Mouse (Mus musculus) forebrain, embryonic 15.5 days (tissue): ENCODE data around the gene Ifnk. TPM values are rescaled to one million over a fixed set of nuclear protein-coding genes. Genes with fewer than 3 reads are reported as not detected.

Experiments used
- ATAC-seq: fragments of 200-750 bp; cut with Nextera tagmentation; replicated peaks from 2 replicates; pipeline ENCODE4 v1.8.0; 2017; ENCODE audit warnings: mild to moderate bottlenecking, moderate TSS enrichment, moderate library complexity
- H3K27ac ChIP-seq: fragments of 300-500 bp; sonication (generic); replicated peaks from 2 replicates; pipeline ENCODE4 v1.5.1; 2015; ENCODE audit warnings: mild to moderate bottlenecking, inconsistent platforms
- H3K27me3 ChIP-seq: fragments of 300-500 bp; sonication (generic); 2 replicates; pipeline ENCODE4 v1.6.1; 2015; ENCODE audit warnings: inconsistent platforms
- H3K36me3 ChIP-seq: fragments of 300-500 bp; sonication (generic); 2 replicates; pipeline ENCODE4 v1.6.1; 2015; ENCODE audit warnings: mild to moderate bottlenecking, inconsistent platforms
- H3K4me1 ChIP-seq: fragments of 300-500 bp; sonication (generic); 2 replicates; pipeline ENCODE4 v1.6.1; 2015; ENCODE audit warnings: inconsistent platforms
- H3K4me2 ChIP-seq: fragments of 300-500 bp; sonication (generic); replicated peaks from 2 replicates; pipeline ENCODE4 v1.6.1; 2015; ENCODE audit warnings: mild to moderate bottlenecking, inconsistent platforms
- H3K4me3 ChIP-seq: fragments of 300-500 bp; sonication (generic); 2 replicates; pipeline ENCODE4 v1.5.1; 2015; ENCODE audit warnings: mild to moderate bottlenecking, inconsistent platforms
- H3K9ac ChIP-seq: fragments of 300-500 bp; sonication (generic); replicated peaks from 2 replicates; pipeline ENCODE4 v1.6.1; 2015; ENCODE audit warnings: mild to moderate bottlenecking, inconsistent platforms
- H3K9me3 ChIP-seq: fragments of 300-500 bp; sonication (generic); 2 replicates; pipeline ENCODE4 v1.6.1; 2016; ENCODE audit warnings: inconsistent platforms
- WGBS: fragments of 180-500 bp; shearing (Covaris S2); methylation state at CpG from one replicate; pipeline ENCODE4 v1.1.7; 2015; ENCODE audit warnings: mixed read lengths; 5-methylcytosine and 5-hydroxymethylcytosine counted together
- polyA plus RNA-seq: library from polyadenylated mRNA; unstranded; fragments of >200 nt; fragmentation: Nextera tagmentation; extraction: Ambion mirVana; gene quantifications from 2 replicates; pipeline ENCODE4 v1.2.1, GENCODE M21; 2015

Ifnk gene
- polyA plus RNA-seq, result 0.22 TPM in 1 of 2 replicates, not detected in the other

- Histone ChIP-seq H3K9me3 (no peaks in the 10 kb centered on the region), H3K4me3 (no peak within 1 kb of the TSS), H3K27me3 (no peaks in the 10 kb centered on the region), H3K9ac (no peak within 1 kb of the TSS), H3K27ac (no peak within 1 kb of the TSS), H3K4me2 (no peak within 1 kb of the TSS), H3K4me1 (peaks cover 13% of the 10 kb centered on the region), H3K36me3 (no peaks in the 10 kb centered on the region)
- no peak for ATAC-seq
- WGBS, result 86% methylated on average over 4 of the region's 4 CpGs
Observed at GRCm38 (mm10) chr4:35151756-35152155, at the start of gene Ifnk. Ifnk (plus strand) TSS chr4:35152056.

- Histone ChIP-seq H3K4me2 (no peak overlapping the region), H3K36me3 (no peaks in the 10 kb centered on the region), H3K9ac (no peak overlapping the region), H3K27me3 (no peaks in the 10 kb centered on the region), H3K9me3 (no peaks in the 10 kb centered on the region), H3K4me1 (peaks cover 4% of the 10 kb centered on the region; the same call in 1 of the 2 replicates), H3K4me3 (no peak overlapping the region), H3K27ac (no peak overlapping the region)
- ATAC-seq, result no peak
- 78% methylated on average over 14 of the region's 14 CpGs for WGBS
Observed at GRCm38 (mm10) chr4:35105115-35105773, 46.6 kb upstream of the Ifnk start.

GRCm38 (mm10) chr4:35112452-35112851 lies 39.4 kb upstream of the Ifnk start:
- WGBS, result 92% methylated on average over 4 of the region's 4 CpGs
- Histone ChIP-seq H3K36me3 (no peaks in the 10 kb centered on the region), H3K4me3 (no peak overlapping the region), H3K9me3 (no peaks in the 10 kb centered on the region), H3K27me3 (no peaks in the 10 kb centered on the region), H3K9ac (no peak overlapping the region), H3K4me2 (no peak overlapping the region), H3K4me1 (no peaks in the 10 kb centered on the region), H3K27ac (no peak overlapping the region)
- no peak for ATAC-seq

GRCm38 (mm10) chr4:35113516-35114248 lies 38.2 kb upstream of the Ifnk start:
- WGBS, result 83% methylated on average over 13 of the region's 13 CpGs
- ATAC-seq, result no peak
- H3K27me3 ChIP-seq, result no peaks in the 10 kb centered on the region
- H3K4me3 ChIP-seq, result no peak overlapping the region
- H3K4me1 ChIP-seq, result no peaks in the 10 kb centered on the region
- no peaks in the 10 kb centered on the region for H3K9me3 ChIP-seq
- no peak overlapping the region for H3K27ac ChIP-seq
- no peaks in the 10 kb centered on the region for H3K36me3 ChIP-seq
- no peak overlapping the region for H3K4me2 ChIP-seq
- H3K9ac ChIP-seq, result no peak overlapping the region

- H3K4me3 ChIP-seq, result no peak overlapping the region
- H3K27ac ChIP-seq, result no peak overlapping the region
- no peak overlapping the region for H3K4me2 ChIP-seq
- no peak for ATAC-seq
- no peak overlapping the region for H3K9ac ChIP-seq
- H3K27me3 ChIP-seq, result no peaks in the 10 kb centered on the region
- H3K36me3 ChIP-seq, result no peaks in the 10 kb centered on the region
- 85% methylated on average over 2 of the region's 2 CpGs for WGBS
- H3K9me3 ChIP-seq, result no peaks in the 10 kb centered on the region
- no peaks in the 10 kb centered on the region for H3K4me1 ChIP-seq
Observed at GRCm38 (mm10) chr4:35114950-35115349, 36.9 kb upstream of the Ifnk start.

- WGBS, result 13% methylated on average over 6 of the region's 6 CpGs
- 0 out of 2 replicates have a peak, but pooled peaks have one; percentile 38 for ATAC-seq
- Histone ChIP-seq H3K4me3 (no peak overlapping the region), H3K27ac (no peak overlapping the region), H3K27me3 (no peaks in the 10 kb centered on the region), H3K9ac (no peak overlapping the region), H3K4me1 (peaks cover 4% of the 10 kb centered on the region), H3K4me2 (no peak overlapping the region), H3K36me3 (no peaks in the 10 kb centered on the region), H3K9me3 (no peaks in the 10 kb centered on the region)
Observed at GRCm38 (mm10) chr4:35115933-35116332, 35.9 kb upstream of the Ifnk start.

- Histone ChIP-seq H3K4me1 (peaks cover 16% of the 10 kb centered on the region), H3K9ac (no peak overlapping the region), H3K9me3 (no peaks in the 10 kb centered on the region), H3K4me2 (no peak overlapping the region), H3K4me3 (no peak overlapping the region), H3K27ac (no peak overlapping the region), H3K36me3 (no peaks in the 10 kb centered on the region), H3K27me3 (no peaks in the 10 kb centered on the region)
- no peak for ATAC-seq
- WGBS, result 85% methylated on average over 3 of the region's 3 CpGs
Observed at GRCm38 (mm10) chr4:35117144-35117543, 34.7 kb upstream of the Ifnk start.

GRCm38 (mm10) chr4:35118851-35119250 lies 33.0 kb upstream of the Ifnk start:
- Histone ChIP-seq H3K27ac (no peak overlapping the region), H3K4me3 (no peak overlapping the region), H3K36me3 (no peaks in the 10 kb centered on the region), H3K9me3 (no peaks in the 10 kb centered on the region), H3K27me3 (no peaks in the 10 kb centered on the region), H3K4me1 (peaks cover 24% of the 10 kb centered on the region), H3K4me2 (no peak overlapping the region), H3K9ac (no peak overlapping the region)
- no peak for ATAC-seq
- 89% methylated on average over 2 of the region's 2 CpGs for WGBS

- Histone ChIP-seq H3K36me3 (no peaks in the 10 kb centered on the region), H3K27me3 (no peaks in the 10 kb centered on the region), H3K9ac (no peak overlapping the region), H3K4me2 (no peak overlapping the region), H3K4me3 (no peak overlapping the region), H3K27ac (no peak overlapping the region), H3K9me3 (no peaks in the 10 kb centered on the region), H3K4me1 (peaks cover 31% of the 10 kb centered on the region)
- no peak for ATAC-seq
- WGBS, result 45% methylated on average over 4 of the region's 4 CpGs
Observed at GRCm38 (mm10) chr4:35120159-35120558, 31.7 kb upstream of the Ifnk start.

- Histone ChIP-seq H3K9me3 (no peaks in the 10 kb centered on the region), H3K4me3 (no peak overlapping the region), H3K36me3 (no peaks in the 10 kb centered on the region), H3K27ac (no peak overlapping the region), H3K4me1 (peaks cover 36% of the 10 kb centered on the region), H3K27me3 (no peaks in the 10 kb centered on the region), H3K9ac (no peak overlapping the region), H3K4me2 (no peak overlapping the region)
- ATAC-seq, result no peak
- WGBS, result 66% methylated on average over 8 of the region's 8 CpGs
Observed at GRCm38 (mm10) chr4:35120575-35120974, 31.3 kb upstream of the Ifnk start.

GRCm38 (mm10) chr4:35121060-35121459 lies 30.8 kb upstream of the Ifnk start:
- 0 out of 2 replicates have a peak overlapping the region, but pooled peaks have one; percentile 8 for H3K9ac ChIP-seq
- H3K27me3 ChIP-seq, result no peaks in the 10 kb centered on the region
- H3K9me3 ChIP-seq, result no peaks in the 10 kb centered on the region
- no peak overlapping the region for H3K27ac ChIP-seq
- no peaks in the 10 kb centered on the region for H3K36me3 ChIP-seq
- H3K4me3 ChIP-seq, result no peak overlapping the region
- peak overlapping the region; percentile 12; the same call in 1 of the 2 replicates for H3K4me2 ChIP-seq
- ATAC-seq, result 0 out of 2 replicates have a peak, but pooled peaks have one; percentile 15
- 7% methylated on average over 12 of the region's 12 CpGs for WGBS
- H3K4me1 ChIP-seq, result peaks cover 40% of the 10 kb centered on the region

GRCm38 (mm10) chr4:35123087-35123486 lies 28.8 kb upstream of the Ifnk start:
- H3K4me2 ChIP-seq, result no peak overlapping the region
- no peaks in the 10 kb centered on the region for H3K27me3 ChIP-seq
- peaks cover 44% of the 10 kb centered on the region for H3K4me1 ChIP-seq
- 69% methylated on average over 5 of the region's 5 CpGs for WGBS
- H3K9me3 ChIP-seq, result no peaks in the 10 kb centered on the region
- H3K27ac ChIP-seq, result no peak overlapping the region
- no peaks in the 10 kb centered on the region for H3K36me3 ChIP-seq
- no peak for ATAC-seq
- H3K4me3 ChIP-seq, result no peak overlapping the region
- H3K9ac ChIP-seq, result no peak overlapping the region
